In the genomic region with DNA sequence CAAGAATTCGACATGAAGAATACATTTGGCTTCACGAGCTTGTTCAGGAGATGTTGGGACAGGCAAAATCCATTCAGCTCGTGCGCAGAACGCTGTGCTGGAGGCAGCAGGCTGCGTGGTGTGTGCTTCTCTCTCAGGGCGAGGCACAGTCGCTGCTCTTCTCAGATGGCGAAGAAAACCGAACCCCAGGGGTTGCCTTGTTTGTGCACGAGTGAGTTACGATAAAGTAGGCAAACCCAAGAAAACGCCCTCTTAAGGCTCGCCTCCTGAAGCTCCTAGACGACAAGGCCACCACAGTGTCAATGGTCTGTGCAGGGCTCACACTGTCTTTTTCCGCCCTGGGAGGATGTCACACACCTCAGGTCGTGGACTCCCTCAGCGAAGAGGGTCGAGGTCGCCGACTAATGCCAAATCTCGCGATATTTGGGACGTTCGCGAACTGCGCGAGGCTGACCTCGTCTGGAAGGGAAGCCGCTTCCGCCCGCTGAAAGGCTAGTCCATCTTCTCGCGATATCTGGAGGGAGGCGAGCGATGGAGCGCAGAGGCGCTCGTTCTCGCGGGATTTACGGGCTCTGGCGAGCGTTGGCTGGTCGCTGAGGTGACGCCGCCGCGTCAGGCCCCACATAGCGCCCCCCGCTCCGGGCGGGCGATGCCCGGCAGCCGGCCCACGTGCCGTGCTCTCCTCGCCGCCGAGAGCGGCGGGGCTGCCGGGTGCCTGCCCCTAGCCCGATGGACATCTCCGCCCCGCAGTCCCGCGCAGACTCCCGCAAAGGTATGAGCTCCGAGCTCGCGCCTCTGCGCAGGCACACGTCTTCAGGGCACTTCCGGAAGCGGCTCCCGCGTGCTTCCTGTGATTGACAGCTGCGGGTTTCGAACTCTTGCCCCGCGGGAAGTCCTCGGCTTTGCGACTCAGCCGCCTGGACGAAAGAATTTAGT, we compare ENCODE assay signal across 1 mouse cellular context.
TF ChIP-seq lines count a peak whose summit lies in the region.

A gene (plus strand): TSS at position 495 of the 936 bp plus-strand sequence.

TF ChIP-seq in CH12.LX, 34 proteins besides CTCF, POLR2A, EP300 and RAD21 (continued from another document):
- TF ChIP-seq HCFC1 (IDR thresholded peaks at IDR 0.05; ENCODE audit: low read depth, low read length) (peak; percentile 91), TCF12 (IDR thresholded peaks at IDR 0.05; ENCODE audit: low read depth, low read length) (peak; percentile 82), ZKSCAN1 (IDR thresholded peaks at IDR 0.05; ENCODE audit: borderline replicate concordance, low read depth, low read length) (no peak), TBP (conservative IDR thresholded peaks at IDR 0.05; ENCODE audit: low read depth, low read length) (peak; percentile 72; the same call in 1 of the 2 replicates), ZC3H11A (IDR thresholded peaks at IDR 0.05; ENCODE audit: low read depth, low read length) (no peak), JUND (conservative IDR thresholded peaks at IDR 0.05; ENCODE audit: low read depth, low read length) (no peak), UBTF (IDR thresholded peaks at IDR 0.05; ENCODE audit: low read depth, low read length) (0 out of 2 replicates have a peak, but pooled peaks have one; percentile 47), SIN3A (IDR thresholded peaks at IDR 0.05; ENCODE audit: low read length) (peak; percentile 96), MEF2A (IDR thresholded peaks at IDR 0.05; ENCODE audit: borderline replicate concordance, low read depth, low read length) (peak; percentile 81), ELF1 (IDR thresholded peaks at IDR 0.05; ENCODE audit: low read depth, low read length) (peak; percentile 97), ZMIZ1 (IDR thresholded peaks at IDR 0.05; ENCODE audit: low read depth, low read length) (peak; percentile 98), ZNF384 (IDR thresholded peaks at IDR 0.05; ENCODE audit: low read depth, low read length) (no peak), MAFK (IDR thresholded peaks at IDR 0.05; ENCODE audit: insufficient replicate concordance, low read length) (no peak), RCOR1 (conservative IDR thresholded peaks at IDR 0.05; ENCODE audit: low read depth, low read length) (no peak), JUN (IDR thresholded peaks at IDR 0.05; ENCODE audit: insufficient read depth, low read depth, low read length) (no peak), MAX (IDR thresholded peaks at IDR 0.05; ENCODE audit: low read length) (peak; percentile 98), SMC3 (IDR thresholded peaks at IDR 0.05; ENCODE audit: low read depth, low read length) (no peak; the same call in none of the 2 replicates), MXI1 (IDR thresholded peaks at IDR 0.05; ENCODE audit: low read depth, low read length) (peak; percentile 98), KAT2A (IDR thresholded peaks at IDR 0.05; ENCODE audit: insufficient replicate concordance, low read length) (peak; percentile 68; the same call in 1 of the 2 replicates), USF1 (IDR thresholded peaks at IDR 0.05; ENCODE audit: low read depth, low read length) (peak; percentile 20; the same call in 1 of the 2 replicates), BHLHE40 (IDR thresholded peaks at IDR 0.05; ENCODE audit: low read depth, low read length) (peak; percentile 83), USF2 (conservative IDR thresholded peaks at IDR 0.05; ENCODE audit: low read depth, low read length) (no peak), PAX5 (IDR thresholded peaks at IDR 0.05; ENCODE audit: low read length) (no peak)
